Mouse (Mus musculus) myocyte (in vitro differentiated cells): ENCODE data around the gene Trappc13. TPM values are rescaled to one million over a fixed set of nuclear protein-coding genes. Genes with fewer than 3 reads are reported as not detected.
A peak's percentile ranks its signal among the peaks of the same experiment; 100 is the strongest.

Experiments
- H3K27me3 ChIP-seq: one replicate; pipeline ENCODE4 v1.6.1; 2011; ENCODE audit not compliant: control insufficient read depth, insufficient read depth, insufficient read length
- H3K36me3 ChIP-seq: one replicate; pipeline ENCODE4 v1.6.1; 2011; ENCODE audit not compliant: control insufficient read depth, insufficient read depth
- H3K4me2 ChIP-seq: one replicate; pipeline ENCODE4 v1.6.1; 2011; ENCODE audit warnings: low read depth, control low read depth
- H3K4me3 ChIP-seq: one replicate; pipeline ENCODE4 v1.5.1; 2011; ENCODE audit warnings: mild to moderate bottlenecking, control low read depth, moderate library complexity
- H3K79me2 ChIP-seq: one replicate; pipeline ENCODE4 v1.6.1; 2011; ENCODE audit not compliant: control insufficient read depth, insufficient read depth
- H3ac ChIP-seq: one replicate; pipeline ENCODE4 v1.6.1; 2011; ENCODE audit not compliant: control insufficient read depth, insufficient read length
- CEBPB ChIP-seq: IDR thresholded peaks from 2 replicates; pipeline ENCODE4 v1.6.1; 2011; ENCODE audit warnings: mild to moderate bottlenecking, moderate library complexity; ENCODE audit not compliant: poor library complexity, insufficient read depth, severe bottlenecking
- E2F4 ChIP-seq: IDR thresholded peaks from one replicate; pipeline ENCODE4 v1.6.1; 2011; ENCODE audit warnings: mild to moderate bottlenecking, control low read depth, moderate library complexity; ENCODE audit not compliant: insufficient read depth
- MAX ChIP-seq: IDR thresholded peaks from one replicate; pipeline ENCODE4 v1.6.1; 2011; ENCODE audit warnings: low read depth, mild to moderate bottlenecking, control low read depth
- MYOD1 ChIP-seq, 3 experiments: IDR thresholded peaks; one replicate each; pipeline ENCODE4 v1.6.1; 2011; ENCODE audit warnings: control low read depth in 2 of 3, low read depth in 2 of 3, mild to moderate bottlenecking in 2 of 3, moderate library complexity in 1 of 3; ENCODE audit not compliant: insufficient read length in 2 of 3, control insufficient read depth in 1 of 3
- MYOG ChIP-seq, 3 experiments: IDR thresholded peaks; one replicate each; pipeline ENCODE4 v1.6.1; 2011; ENCODE audit warnings: control low read depth in 2 of 3, low read depth in 2 of 3, mild to moderate bottlenecking in 2 of 3; ENCODE audit not compliant: insufficient read length in 2 of 3, control insufficient read depth in 1 of 3, insufficient read depth in 1 of 3
- POLR2A ChIP-seq: IDR thresholded peaks from one replicate; pipeline ENCODE4 v1.6.1; 2011; ENCODE audit warnings: low read depth, mild to moderate bottlenecking, control low read depth, moderate library complexity; ENCODE audit not compliant: insufficient read length
- POLR2AphosphoS2 ChIP-seq: IDR thresholded peaks from one replicate; pipeline ENCODE4 v1.6.1; 2011; ENCODE audit warnings: low read depth, control low read depth; ENCODE audit not compliant: insufficient read length
- REST ChIP-seq: IDR thresholded peaks from one replicate; pipeline ENCODE4 v1.6.1; 2011; ENCODE audit warnings: mild to moderate bottlenecking, control low read depth, moderate library complexity; ENCODE audit not compliant: insufficient read depth, insufficient read length
- SRF ChIP-seq: IDR thresholded peaks from one replicate; pipeline ENCODE4 v1.6.1; 2011; ENCODE audit warnings: low read depth; ENCODE audit not compliant: control insufficient read depth, insufficient read length
- TCF12 ChIP-seq: IDR thresholded peaks from one replicate; pipeline ENCODE4 v1.6.1; 2011; ENCODE audit warnings: mild to moderate bottlenecking, control low read depth; ENCODE audit not compliant: poor library complexity, insufficient read depth, severe bottlenecking
- TCF3 ChIP-seq: IDR thresholded peaks from one replicate; pipeline ENCODE4 v1.6.1; 2011; ENCODE audit warnings: low read depth, control low read depth; ENCODE audit not compliant: insufficient read length
- USF1 ChIP-seq: IDR thresholded peaks from one replicate; pipeline ENCODE4 v1.6.1; 2011; ENCODE audit warnings: low read depth, mild to moderate bottlenecking, control low read depth, moderate library complexity
- polyA plus RNA-seq: library from polyadenylated mRNA; unstranded; fragments of >200 nt; fragmentation: generic; extraction: Trizol; gene quantifications from one replicate; pipeline ENCODE4 v1.2.1, GENCODE M21; 2012; ENCODE audit warnings: missing spikeins

Gene Trappc13
- polyA plus RNA-seq, 1 experiment: 22.1 TPM

DNA sequence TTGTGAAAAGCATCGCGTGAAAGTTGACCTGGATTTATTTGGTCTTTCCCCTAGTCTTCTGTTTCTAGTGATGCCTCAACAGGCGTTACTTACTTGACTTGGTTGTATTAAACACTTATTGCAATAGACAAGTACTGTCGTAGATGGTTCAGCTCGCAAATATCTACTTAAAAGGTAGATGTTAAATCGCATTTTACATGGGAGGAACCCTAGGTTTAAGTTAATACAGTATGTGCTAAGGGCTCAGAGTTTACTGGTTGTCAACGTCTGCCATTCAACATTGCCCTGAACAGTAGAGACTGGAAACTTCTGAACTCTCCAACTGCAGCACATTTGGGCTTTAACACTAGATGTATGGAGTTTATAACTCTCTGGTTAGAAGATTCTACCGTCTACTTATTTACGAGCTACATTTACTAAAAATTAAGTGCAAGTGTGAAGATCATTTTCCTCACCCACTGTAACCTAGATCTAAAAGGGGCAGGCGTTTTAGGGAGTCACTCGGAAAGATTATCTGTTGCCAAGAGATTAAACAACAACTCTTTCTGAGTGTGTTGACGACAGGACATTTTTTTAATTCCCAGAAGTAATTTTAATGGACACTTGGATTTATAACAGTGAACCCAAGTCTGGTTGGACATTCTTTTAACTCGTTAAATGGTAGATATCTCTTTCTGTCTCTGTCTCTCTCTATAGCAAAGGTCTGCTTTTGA lies 1.1 kb upstream of the Trappc13 start:
- Histone ChIP-seq H3ac (peak overlapping the region; percentile 9), H3K4me3 (peak overlapping the region; percentile 91), H3K4me2 (peak overlapping the region; percentile 92), H3K27me3 (no peaks in the 10 kb centered on the region), H3K36me3 (peaks cover 11% of the 10 kb centered on the region), H3K79me2 (peaks cover 47% of the 10 kb centered on the region)
- TF ChIP-seq MYOD1 (IDR thresholded peaks at IDR 0.05; ENCODE audit: control insufficient read depth in 1 of 3, insufficient read length in 2 of 3, low read depth in 2 of 3): no peak
- TF ChIP-seq E2F4: no peak
- no peak for TF ChIP-seq POLR2A
- no peak for TF ChIP-seq USF1
- no peak for TF ChIP-seq CEBPB
- TF ChIP-seq SRF: no peak
- no peak for TF ChIP-seq POLR2AphosphoS2
- TF ChIP-seq MAX: no peak
- no peak for TF ChIP-seq REST
- no peak for TF ChIP-seq TCF12
- no peak for TF ChIP-seq TCF3
- no peak for TF ChIP-seq MYOG (IDR thresholded peaks at IDR 0.05; ENCODE audit: control insufficient read depth in 1 of 3, insufficient read depth in 1 of 3, insufficient read length in 2 of 3, low read depth in 2 of 3)

GRCm38 (mm10) chr13:104178650-104179121 lies 417 bp upstream of the Trappc13 start, which contains the start of gene Trim23:
Gene Trim23 (plus strand): TSS chr13:104178797.
- TF ChIP-seq MYOG (IDR thresholded peaks at IDR 0.05; ENCODE audit: control insufficient read depth in 1 of 3, insufficient read depth in 1 of 3, insufficient read length in 2 of 3, low read depth in 2 of 3): peak in 2 of 3 experiments; percentile 27 to 74
- peak; percentile 96 for TF ChIP-seq POLR2A
- peak; percentile 90 for TF ChIP-seq POLR2AphosphoS2
- peak; percentile 20 for TF ChIP-seq USF1
- TF ChIP-seq SRF: peak; percentile 7
- TF ChIP-seq TCF12: no peak
- TF ChIP-seq MYOD1 (IDR thresholded peaks at IDR 0.05; ENCODE audit: control insufficient read depth in 1 of 3, insufficient read length in 2 of 3, low read depth in 2 of 3): peak in 2 of 3 experiments; percentile 37 to 51
- TF ChIP-seq REST: no peak
- peak; percentile 13 for TF ChIP-seq E2F4
- peaks cover 14% of the 10 kb centered on the region for H3K36me3 ChIP-seq
- H3K27me3 ChIP-seq: no peaks in the 10 kb centered on the region
- H3K79me2 ChIP-seq: peaks cover 51% of the 10 kb centered on the region
- peak within 1 kb of the TSS; percentile 92 for H3K4me2 ChIP-seq
- peak within 1 kb of the TSS; percentile 91 for H3K4me3 ChIP-seq
- peak within 1 kb of the TSS; percentile 9 for H3ac ChIP-seq

- peaks cover 58% of the 10 kb centered on the region for H3K79me2 ChIP-seq
- peak overlapping the region; percentile 91 for H3K4me3 ChIP-seq
- H3K4me2 ChIP-seq: peak overlapping the region; percentile 89
- H3K36me3 ChIP-seq: peaks cover 10% of the 10 kb centered on the region
- no peaks in the 10 kb centered on the region for H3K27me3 ChIP-seq
- TF ChIP-seq TCF3: no peak
- TF ChIP-seq MYOD1 (IDR thresholded peaks at IDR 0.05; ENCODE audit: control insufficient read depth in 1 of 3, insufficient read length in 2 of 3, low read depth in 2 of 3): no peak
- TF ChIP-seq CEBPB: no peak
- no peak for TF ChIP-seq POLR2A
- TF ChIP-seq MAX: no peak
- no peak for TF ChIP-seq SRF
- no peak for TF ChIP-seq E2F4
- TF ChIP-seq POLR2AphosphoS2: no peak
- TF ChIP-seq MYOG (IDR thresholded peaks at IDR 0.05; ENCODE audit: control insufficient read depth in 1 of 3, insufficient read depth in 1 of 3, insufficient read length in 2 of 3, low read depth in 2 of 3): no peak
- TF ChIP-seq USF1: no peak
- TF ChIP-seq REST: no peak
- no peak for TF ChIP-seq TCF12
- H3ac ChIP-seq: no peak overlapping the region
These were observed 1.4 kb downstream of the Trappc13 start for GRCm38 (mm10) chr13:104176874-104177273.

DNA sequence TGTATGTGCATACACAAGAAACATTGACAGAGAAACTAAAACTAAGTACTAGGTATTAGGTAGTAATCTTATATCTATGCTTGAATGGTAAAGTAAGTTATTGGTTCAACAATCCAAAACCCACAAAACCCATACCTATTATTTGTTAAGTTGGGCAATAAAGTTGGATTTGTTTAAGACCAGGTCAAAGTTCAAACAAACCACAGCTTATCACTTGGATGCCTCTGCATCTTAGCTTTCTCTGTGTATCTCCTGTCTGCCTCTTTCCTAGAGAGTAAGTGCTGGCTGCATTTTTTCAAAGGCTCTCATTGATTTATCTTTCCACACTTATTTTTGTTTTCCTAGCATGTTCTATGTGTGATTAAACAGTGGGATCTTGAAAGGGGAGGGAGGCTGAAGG lies 5.8 kb downstream of the Trappc13 start:
- Histone ChIP-seq H3K79me2 (peaks cover 46% of the 10 kb centered on the region), H3ac (no peak overlapping the region), H3K36me3 (peaks cover 4% of the 10 kb centered on the region), H3K4me2 (no peak overlapping the region), H3K27me3 (no peaks in the 10 kb centered on the region), H3K4me3 (no peak overlapping the region)
- TF ChIP-seq TCF12: no peak
- TF ChIP-seq REST: no peak
- no peak for TF ChIP-seq MYOD1 (IDR thresholded peaks at IDR 0.05; ENCODE audit: control insufficient read depth in 1 of 3, insufficient read length in 2 of 3, low read depth in 2 of 3)

- no peak overlapping the region for H3ac ChIP-seq
- no peaks in the 10 kb centered on the region for H3K27me3 ChIP-seq
- H3K79me2 ChIP-seq: peaks cover 38% of the 10 kb centered on the region
- TF ChIP-seq POLR2A (no peak), SRF (no peak), E2F4 (no peak), MYOG (IDR thresholded peaks at IDR 0.05; ENCODE audit: control insufficient read depth in 1 of 3, insufficient read depth in 1 of 3, insufficient read length in 2 of 3, low read depth in 2 of 3) (peak in 1 of 3 experiments; percentile 16), POLR2AphosphoS2 (no peak), REST (no peak), TCF12 (no peak), MYOD1 (IDR thresholded peaks at IDR 0.05; ENCODE audit: control insufficient read depth in 1 of 3, insufficient read length in 2 of 3, low read depth in 2 of 3) (peak in 1 of 3 experiments; percentile 17), MAX (no peak), CEBPB (no peak), TCF3 (no peak)
- peaks cover 8% of the 10 kb centered on the region for H3K36me3 ChIP-seq
- H3K4me3 ChIP-seq: no peak overlapping the region
- no peak overlapping the region for H3K4me2 ChIP-seq
These were observed 6.6 kb downstream of the Trappc13 start for GRCm38 (mm10) chr13:104171711-104172110.
